Mouse (Mus musculus): Measurements from ENCODE around the gene Tsc22d3. TPM values are rescaled to one million over a fixed set of nuclear protein-coding genes. Genes with fewer than 3 reads are reported as not detected.
"Not testable (repeated sequence)": the region's sequence is repeated elsewhere in the genome, so short reads cannot be mapped to it uniquely, and the experiment has no call there.

Tsc22d3 gene
- polyA plus RNA-seq, 1 experiment from 2014 or later = 113 TPM

- H3K27ac ChIP-seq = no peak overlapping the region
- H3K27me3 ChIP-seq = peaks cover 7% of the 10 kb centered on the region; the same call in 1 of the 2 replicates
- H3K4me3 ChIP-seq = no peak overlapping the region
- H3K4me2 ChIP-seq (replicated peaks) = no peak overlapping the region
- no peak overlapping the region for H3K9ac ChIP-seq
- WGBS = 86% methylated on average over 1 of the region's 1 CpGs
- no peak for ATAC-seq (ENCODE audit: insufficient number of reproducible peaks, insufficient read depth, low FRiP score, low TSS enrichment)
- no peaks in the 10 kb centered on the region for H3K9me3 ChIP-seq
- H3K4me1 ChIP-seq = no peaks in the 10 kb centered on the region
- H3K36me3 ChIP-seq = no peaks in the 10 kb centered on the region
Observed at GRCm38 (mm10) chrX:140507377-140507776, 93.1 kb downstream of the Tsc22d3 start.

- Histone ChIP-seq H3K4me2 (replicated peaks) (no peak overlapping the region), H3K27ac (no peak overlapping the region), H3K4me3 (no peak overlapping the region), H3K4me1 (no peaks in the 10 kb centered on the region), H3K27me3 (peaks cover 9% of the 10 kb centered on the region; the same call in 1 of the 2 replicates), H3K9me3 (no peaks in the 10 kb centered on the region), H3K36me3 (no peaks in the 10 kb centered on the region), H3K9ac (no peak overlapping the region)
- ATAC-seq (ENCODE audit: insufficient number of reproducible peaks, insufficient read depth, low FRiP score, low TSS enrichment) = no peak
- WGBS = 73% methylated on average over 6 of the region's 6 CpGs
Observed at GRCm38 (mm10) chrX:140506436-140507180, 93.9 kb downstream of the Tsc22d3 start.

- Histone ChIP-seq H3K9ac (no peak overlapping the region), H3K27me3 (peaks cover 6% of the 10 kb centered on the region; the same call in 1 of the 2 replicates)
- 0 out of 2 replicates have a peak, but pooled peaks have one; percentile 22 for ATAC-seq (ENCODE audit: insufficient number of reproducible peaks, insufficient read depth, low FRiP score, low TSS enrichment)
Observed at GRCm38 (mm10) chrX:140505497-140506238, 94.8 kb downstream of the Tsc22d3 start.

GRCm38 (mm10) chrX:140503905-140504304, 96.6 kb downstream of the Tsc22d3 start:
- ATAC-seq (ENCODE audit: insufficient number of reproducible peaks, insufficient read depth, low FRiP score, low TSS enrichment) = 0 out of 2 replicates have a peak, but pooled peaks have one; percentile 28
- peaks cover 6% of the 10 kb centered on the region; the same call in 1 of the 2 replicates for H3K27me3 ChIP-seq

More at GRCm38 (mm10) chrX:140505497-140506238, 94.8 kb downstream of the Tsc22d3 start:
- Histone ChIP-seq H3K4me3 (no peak overlapping the region), H3K36me3 (no peaks in the 10 kb centered on the region), H3K4me1 (no peaks in the 10 kb centered on the region), H3K4me2 (replicated peaks) (no peak overlapping the region), H3K27ac (no peak overlapping the region), H3K9me3 (no peaks in the 10 kb centered on the region)
- 56% methylated on average over 15 of the region's 15 CpGs for WGBS

GRCm38 (mm10) chrX:140501401-140502301, 98.8 kb downstream of the Tsc22d3 start:
- Histone ChIP-seq H3K27me3 (peaks cover 3% of the 10 kb centered on the region; the same call in 1 of the 2 replicates), H3K4me2 (replicated peaks) (no peak overlapping the region), H3K4me3 (no peak overlapping the region), H3K27ac (no peak overlapping the region), H3K36me3 (no peaks in the 10 kb centered on the region), H3K4me1 (no peaks in the 10 kb centered on the region), H3K9ac (no peak overlapping the region), H3K9me3 (no peaks in the 10 kb centered on the region)
- 62% methylated on average over 9 of the region's 9 CpGs for WGBS
- no peak for ATAC-seq (ENCODE audit: insufficient number of reproducible peaks, insufficient read depth, low FRiP score, low TSS enrichment)

More at GRCm38 (mm10) chrX:140503905-140504304, 96.6 kb downstream of the Tsc22d3 start:
- WGBS = 11% methylated on average over 7 of the region's 7 CpGs
- H3K9ac ChIP-seq = no peak overlapping the region
- no peaks in the 10 kb centered on the region for H3K4me1 ChIP-seq
- H3K36me3 ChIP-seq = no peaks in the 10 kb centered on the region
- no peak overlapping the region for H3K4me3 ChIP-seq
- H3K27ac ChIP-seq = no peak overlapping the region
- no peak overlapping the region for H3K4me2 ChIP-seq (replicated peaks)
- H3K9me3 ChIP-seq = no peaks in the 10 kb centered on the region

GRCm38 (mm10) chrX:140500306-140500705, 100.2 kb downstream of the Tsc22d3 start:
- H3K9ac ChIP-seq = no peak overlapping the region
- H3K27me3 ChIP-seq = peaks cover 3% of the 10 kb centered on the region; the same call in 1 of the 2 replicates
- H3K36me3 ChIP-seq = no peaks in the 10 kb centered on the region
- no peak overlapping the region for H3K4me2 ChIP-seq (replicated peaks)
- no peak for ATAC-seq (ENCODE audit: insufficient number of reproducible peaks, insufficient read depth, low FRiP score, low TSS enrichment)
- H3K4me3 ChIP-seq = no peak overlapping the region
- WGBS = 82% methylated on average over 5 of the region's 5 CpGs
- no peaks in the 10 kb centered on the region for H3K4me1 ChIP-seq
- H3K9me3 ChIP-seq = no peaks in the 10 kb centered on the region
- H3K27ac ChIP-seq = no peak overlapping the region

- not testable (repeated sequence) for ATAC-seq (ENCODE audit: insufficient number of reproducible peaks, insufficient read depth, low FRiP score, low TSS enrichment); H3K27ac ChIP-seq; H3K36me3 ChIP-seq; H3K27me3 ChIP-seq; H3K9me3 ChIP-seq; H3K4me2 ChIP-seq (replicated peaks); H3K9ac ChIP-seq; H3K4me1 ChIP-seq; H3K4me3 ChIP-seq
- WGBS = 69% methylated on average over 4 of the region's 4 CpGs
Observed at GRCm38 (mm10) chrX:140498431-140498830, 102.0 kb downstream of the Tsc22d3 start.

GRCm38 (mm10) chrX:140494170-140494569, 106.3 kb downstream of the Tsc22d3 start:
- peaks cover 11% of the 10 kb centered on the region; the same call in 1 of the 2 replicates for H3K27me3 ChIP-seq
- 88% methylated on average over 6 of the region's 6 CpGs for WGBS

GRCm38 (mm10) chrX:140493527-140494029, 106.9 kb downstream of the Tsc22d3 start:
- Histone ChIP-seq H3K27ac (no peak overlapping the region), H3K9ac (no peak overlapping the region), H3K4me2 (replicated peaks) (no peak overlapping the region), H3K27me3 (peaks cover 13% of the 10 kb centered on the region; the same call in 1 of the 2 replicates), H3K4me1 (no peaks in the 10 kb centered on the region), H3K36me3 (no peaks in the 10 kb centered on the region), H3K9me3 (no peaks in the 10 kb centered on the region), H3K4me3 (no peak overlapping the region)
- WGBS = 69% methylated on average over 7 of the region's 7 CpGs
- no peak for ATAC-seq (ENCODE audit: insufficient number of reproducible peaks, insufficient read depth, low FRiP score, low TSS enrichment)

More at GRCm38 (mm10) chrX:140494170-140494569, 106.3 kb downstream of the Tsc22d3 start:
- no peak overlapping the region for H3K4me3 ChIP-seq
- H3K4me1 ChIP-seq = no peaks in the 10 kb centered on the region
- no peak overlapping the region for H3K4me2 ChIP-seq (replicated peaks)
- H3K27ac ChIP-seq = no peak overlapping the region
- no peak for ATAC-seq (ENCODE audit: insufficient number of reproducible peaks, insufficient read depth, low FRiP score, low TSS enrichment)
- H3K9ac ChIP-seq = no peak overlapping the region
- no peaks in the 10 kb centered on the region for H3K36me3 ChIP-seq
- no peaks in the 10 kb centered on the region for H3K9me3 ChIP-seq

- H3K27me3 ChIP-seq = peaks cover 13% of the 10 kb centered on the region; the same call in 1 of the 2 replicates
- WGBS = 53% methylated on average over 10 of the region's 10 CpGs
- no peaks in the 10 kb centered on the region for H3K36me3 ChIP-seq
- no peaks in the 10 kb centered on the region for H3K9me3 ChIP-seq
- H3K9ac ChIP-seq = no peak overlapping the region
- no peak overlapping the region for H3K4me3 ChIP-seq
- no peak for ATAC-seq (ENCODE audit: insufficient number of reproducible peaks, insufficient read depth, low FRiP score, low TSS enrichment)
- no peaks in the 10 kb centered on the region for H3K4me1 ChIP-seq
- no peak overlapping the region for H3K4me2 ChIP-seq (replicated peaks)
- H3K27ac ChIP-seq = no peak overlapping the region
Observed at GRCm38 (mm10) chrX:140491884-140492571, 108.4 kb downstream of the Tsc22d3 start.

All from embryonic facial prominence, embryonic 12.5 days (tissue).